Mouse (Mus musculus): ENCODE data around the gene Anapc1. TPM values are rescaled to one million over a fixed set of nuclear protein-coding genes. Genes with fewer than 3 reads are reported as not detected.

Gene Anapc1
- polyA plus RNA-seq, 1 experiment from 2014 or later, result 91.2 TPM

DNA sequence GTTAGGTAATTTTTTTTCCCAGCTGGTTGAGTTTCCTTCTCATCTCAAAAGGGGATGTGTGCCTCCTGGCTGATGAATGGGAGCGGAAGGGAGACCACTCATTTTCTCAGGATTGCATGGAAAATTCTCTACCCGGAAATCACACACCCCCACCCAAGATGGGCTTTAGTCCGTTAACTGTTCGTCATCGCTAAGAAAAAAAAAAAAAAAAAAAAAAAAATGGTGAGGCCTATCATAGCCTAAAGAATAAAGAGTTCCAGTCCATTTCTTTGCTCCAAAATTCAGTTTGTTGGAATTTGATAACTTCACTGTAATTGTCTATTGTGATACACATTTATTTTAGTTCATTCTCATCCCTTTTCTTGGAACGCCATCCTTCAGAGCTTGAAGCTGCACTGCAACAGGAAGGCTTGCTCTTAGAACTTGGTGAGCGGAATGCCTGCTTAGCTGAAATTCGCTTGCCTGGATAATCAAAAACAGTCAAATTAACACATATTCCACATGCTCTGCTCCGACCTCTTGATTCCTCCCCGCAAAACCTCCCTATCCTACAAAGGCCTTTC lies 448 bp upstream of the Anapc1 start:
- peak; percentile 89 for ATAC-seq (ENCODE audit: insufficient read depth)
- Histone ChIP-seq H3K4me3 (ENCODE audit: low read depth, low read length) (peak overlapping the region; percentile 90), H3K4me1 (ENCODE audit: insufficient read depth) (peaks cover 6% of the 10 kb centered on the region; the same call in 1 of the 2 replicates), H3K27ac (ENCODE audit: low read depth) (peak overlapping the region; percentile 83), H3K9me3 (ENCODE audit: low read depth, low read length) (no peaks in the 10 kb centered on the region), H3K36me3 (ENCODE audit: insufficient read depth) (peaks cover 24% of the 10 kb centered on the region), H3K9ac (peak overlapping the region; percentile 97), H3K27me3 (ENCODE audit: insufficient read depth, low read length) (no peaks in the 10 kb centered on the region), H3K4me2 (peak overlapping the region; percentile 86)
- DNase-seq, result no peak
- no peak for TF ChIP-seq CTCF (IDR thresholded peaks at IDR 0.05; ENCODE audit: low read depth)
- 44% methylated on average over 10 of the region's 10 CpGs for WGBS

DNA sequence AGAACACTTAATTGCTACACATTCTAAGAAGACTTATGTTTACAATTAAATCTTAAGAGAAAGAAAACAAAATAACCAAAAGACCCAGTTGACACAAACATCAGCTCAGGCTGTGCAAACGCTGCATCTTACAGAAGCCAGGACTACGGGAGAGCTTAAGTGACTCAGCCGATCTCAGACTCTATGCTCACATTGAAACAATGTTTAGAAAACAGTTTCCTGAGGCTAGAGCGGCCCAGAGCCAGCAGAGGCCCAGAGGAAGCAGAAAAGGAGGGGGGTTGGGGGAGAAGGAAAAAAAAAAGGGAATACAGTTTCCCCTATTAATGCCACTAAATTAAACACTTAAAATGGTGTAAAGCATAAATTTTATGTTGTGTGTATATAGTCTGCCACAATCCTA lies 6.5 kb downstream of the Anapc1 start:
- H3K4me3 ChIP-seq (ENCODE audit: low read depth, low read length), result no peak overlapping the region
- H3K27me3 ChIP-seq (ENCODE audit: insufficient read depth, low read length), result no peaks in the 10 kb centered on the region
- H3K4me2 ChIP-seq, result no peak overlapping the region
- H3K9me3 ChIP-seq (ENCODE audit: low read depth, low read length), result no peaks in the 10 kb centered on the region
- no peak overlapping the region for H3K27ac ChIP-seq (ENCODE audit: low read depth)
- no peak for TF ChIP-seq CTCF (IDR thresholded peaks at IDR 0.05; ENCODE audit: low read depth)
- no peak for ATAC-seq (ENCODE audit: insufficient read depth)
- DNase-seq, result peak; percentile 67
- H3K9ac ChIP-seq, result no peak overlapping the region
- H3K4me1 ChIP-seq (ENCODE audit: insufficient read depth), result peaks cover 1% of the 10 kb centered on the region; the same call in 1 of the 2 replicates
- 42% methylated on average over 4 of the region's 4 CpGs for WGBS
- H3K36me3 ChIP-seq (ENCODE audit: insufficient read depth), result peaks cover 81% of the 10 kb centered on the region

DNA sequence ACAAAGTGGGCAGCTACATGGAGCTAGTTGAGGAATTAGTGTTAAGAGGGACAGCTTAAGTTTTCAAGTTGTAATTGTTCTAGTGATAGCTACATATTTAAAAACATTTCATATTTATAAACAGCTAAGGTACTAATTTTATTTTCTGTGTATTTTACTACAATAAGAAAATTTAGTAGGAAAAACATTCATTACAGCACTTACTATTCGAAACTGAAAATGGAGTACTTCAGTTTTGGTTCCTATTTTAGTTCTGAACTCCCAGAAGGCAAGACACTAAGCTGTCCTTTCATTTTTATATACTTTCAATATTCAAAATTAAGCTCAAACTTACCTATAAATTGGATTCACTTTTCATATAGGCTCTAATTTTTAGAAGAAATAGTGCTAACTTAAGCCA lies 66.6 kb downstream of the Anapc1 start:
- Histone ChIP-seq H3K36me3 (ENCODE audit: insufficient read depth) (peaks cover 92% of the 10 kb centered on the region), H3K9me3 (ENCODE audit: low read depth, low read length) (no peaks in the 10 kb centered on the region), H3K27me3 (ENCODE audit: insufficient read depth, low read length) (no peaks in the 10 kb centered on the region), H3K4me2 (no peak overlapping the region), H3K4me1 (ENCODE audit: insufficient read depth) (no peaks in the 10 kb centered on the region), H3K9ac (no peak overlapping the region), H3K4me3 (ENCODE audit: low read depth, low read length) (no peak overlapping the region), H3K27ac (ENCODE audit: low read depth) (no peak overlapping the region)
- TF ChIP-seq CTCF (IDR thresholded peaks at IDR 0.05; ENCODE audit: low read depth), result no peak
- 100% methylated on average over 1 of the region's 1 CpGs for WGBS
- ATAC-seq (ENCODE audit: insufficient read depth) (no peak), DNase-seq (no peak)

DNA sequence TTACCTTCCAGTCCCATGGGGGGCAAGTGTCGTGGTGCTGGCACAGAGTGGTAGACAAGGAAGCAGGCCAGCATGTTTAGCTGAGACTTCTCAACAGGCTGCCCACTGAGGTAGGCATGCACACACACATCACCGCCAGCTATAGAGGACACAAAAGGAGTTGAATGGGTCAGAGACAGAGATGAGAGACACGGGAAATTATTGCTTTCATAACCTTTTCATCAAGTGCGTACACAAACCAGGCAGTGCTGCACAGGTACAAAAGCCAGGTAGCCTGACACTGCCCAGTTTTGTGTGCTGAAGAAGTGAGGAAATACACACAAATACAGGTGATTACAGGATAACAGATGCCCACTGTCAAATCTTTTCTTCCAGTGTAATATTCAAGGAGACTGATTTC lies 71.8 kb downstream of the Anapc1 start:
- Histone ChIP-seq H3K36me3 (ENCODE audit: insufficient read depth) (peaks cover 90% of the 10 kb centered on the region), H3K4me2 (no peak overlapping the region), H3K9me3 (ENCODE audit: low read depth, low read length) (no peaks in the 10 kb centered on the region), H3K27ac (ENCODE audit: low read depth) (no peak overlapping the region), H3K4me3 (ENCODE audit: low read depth, low read length) (no peak overlapping the region), H3K9ac (no peak overlapping the region), H3K27me3 (ENCODE audit: insufficient read depth, low read length) (no peaks in the 10 kb centered on the region), H3K4me1 (ENCODE audit: insufficient read depth) (no peaks in the 10 kb centered on the region)
- DNase-seq, result no peak
- no peak for TF ChIP-seq CTCF (IDR thresholded peaks at IDR 0.05; ENCODE audit: low read depth)
- no peak for ATAC-seq (ENCODE audit: insufficient read depth)
- 84% methylated on average over 4 of the region's 4 CpGs for WGBS

- ATAC-seq (ENCODE audit: insufficient read depth) (no peak; the same call in 1 of the 2 replicates), DNase-seq (peak; percentile 37)
- H3K27ac ChIP-seq (ENCODE audit: low read depth), result peak overlapping the region; percentile 43; the same call in 1 of the 2 replicates
- no peaks in the 10 kb centered on the region for H3K27me3 ChIP-seq (ENCODE audit: insufficient read depth, low read length)
- peaks cover 75% of the 10 kb centered on the region for H3K36me3 ChIP-seq (ENCODE audit: insufficient read depth)
- H3K9me3 ChIP-seq (ENCODE audit: low read depth, low read length), result no peaks in the 10 kb centered on the region
- no peaks in the 10 kb centered on the region for H3K4me1 ChIP-seq (ENCODE audit: insufficient read depth)
- H3K4me3 ChIP-seq (ENCODE audit: low read depth, low read length), result no peak overlapping the region
- 58% methylated on average over 5 of the region's 5 CpGs for WGBS
- H3K4me2 ChIP-seq, result no peak overlapping the region
- no peak for TF ChIP-seq CTCF (IDR thresholded peaks at IDR 0.05; ENCODE audit: low read depth)
- H3K9ac ChIP-seq, result no peak overlapping the region
Observed at GRCm38 (mm10) chr2:128613365-128613764, 73.8 kb downstream of the Anapc1 start.

DNA sequence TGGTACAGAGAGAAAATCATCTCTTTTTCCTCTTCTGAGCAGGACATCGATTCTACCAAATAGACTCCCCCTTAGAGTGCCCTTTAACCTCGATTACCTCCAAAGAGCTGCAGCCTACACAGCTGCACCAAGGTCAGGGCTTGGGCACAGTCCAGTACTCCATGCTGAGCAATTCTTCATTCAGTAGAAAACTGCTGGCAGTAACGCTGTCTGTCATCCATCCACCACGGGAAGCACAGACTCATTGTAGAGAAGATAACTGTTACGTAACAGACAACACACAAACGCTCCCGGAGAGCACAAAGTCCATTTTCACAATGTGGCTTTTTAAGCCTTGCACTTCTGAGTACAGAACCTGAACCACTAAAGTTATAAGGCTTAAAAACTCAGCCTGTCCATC lies 74.9 kb downstream of the Anapc1 start:
- Histone ChIP-seq H3K4me2 (no peak overlapping the region), H3K27me3 (ENCODE audit: insufficient read depth, low read length) (no peaks in the 10 kb centered on the region), H3K27ac (ENCODE audit: low read depth) (no peak overlapping the region), H3K9me3 (ENCODE audit: low read depth, low read length) (no peaks in the 10 kb centered on the region), H3K36me3 (ENCODE audit: insufficient read depth) (peaks cover 64% of the 10 kb centered on the region), H3K9ac (no peak overlapping the region), H3K4me3 (ENCODE audit: low read depth, low read length) (no peak overlapping the region), H3K4me1 (ENCODE audit: insufficient read depth) (no peaks in the 10 kb centered on the region)
- ATAC-seq (ENCODE audit: insufficient read depth) (no peak), DNase-seq (no peak)
- 87% methylated on average over 7 of the region's 7 CpGs for WGBS
- no peak for TF ChIP-seq CTCF (IDR thresholded peaks at IDR 0.05; ENCODE audit: low read depth)

DNA sequence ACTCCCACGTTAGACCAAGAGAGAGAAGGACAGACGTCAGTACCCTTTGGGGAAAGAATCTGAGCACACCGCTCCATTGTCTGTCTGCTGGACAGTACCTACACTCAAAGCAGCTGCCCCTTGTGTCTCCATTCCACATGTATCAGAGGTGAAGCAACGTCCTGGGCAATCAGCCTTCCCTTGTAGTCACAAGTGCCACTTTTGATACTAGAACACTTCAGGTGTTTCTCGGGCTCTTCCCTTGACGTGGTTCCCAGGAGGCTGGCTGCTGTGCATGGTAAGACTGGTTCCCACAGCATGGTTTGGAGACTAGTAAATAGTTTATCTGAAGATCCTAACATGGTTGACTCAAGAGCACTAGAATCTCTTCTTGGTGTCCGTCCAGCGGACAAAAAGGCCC lies 76.0 kb downstream of the Anapc1 start:
- Histone ChIP-seq H3K36me3 (ENCODE audit: insufficient read depth) (peaks cover 54% of the 10 kb centered on the region), H3K4me3 (ENCODE audit: low read depth, low read length) (no peak overlapping the region), H3K27ac (ENCODE audit: low read depth) (no peak overlapping the region), H3K9me3 (ENCODE audit: low read depth, low read length) (peaks cover 6% of the 10 kb centered on the region; the same call in 1 of the 2 replicates), H3K4me2 (no peak overlapping the region), H3K4me1 (ENCODE audit: insufficient read depth) (no peaks in the 10 kb centered on the region), H3K27me3 (ENCODE audit: insufficient read depth, low read length) (no peaks in the 10 kb centered on the region), H3K9ac (no peak overlapping the region)
- WGBS, result 89% methylated on average over 8 of the region's 8 CpGs
- ATAC-seq (ENCODE audit: insufficient read depth), result no peak
- TF ChIP-seq CTCF (IDR thresholded peaks at IDR 0.05; ENCODE audit: low read depth), result no peak
- no peak for DNase-seq
